Mouse (Mus musculus): ENCODE results near the gene 4833439L19Rik.

4833439L19Rik gene

DNA sequence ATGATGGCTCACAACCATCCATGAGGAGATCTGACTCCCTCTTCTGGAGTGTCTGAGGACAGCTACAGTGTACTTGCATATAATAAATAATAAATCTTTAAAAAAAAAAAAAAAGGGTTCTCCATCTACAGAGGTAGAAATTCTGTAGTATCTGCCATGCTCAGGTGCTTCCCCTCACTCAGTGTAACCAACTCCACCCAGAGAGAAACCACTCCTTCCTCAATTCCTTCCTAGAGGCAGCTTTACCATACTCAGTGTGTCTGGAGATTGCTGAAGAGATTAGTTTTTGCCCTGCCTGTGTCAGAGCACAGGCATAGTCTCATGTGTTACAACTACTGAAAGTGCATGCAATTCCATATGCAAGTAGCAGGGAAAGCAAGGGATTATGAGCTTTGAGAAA lies 33.1 kb downstream of the 4833439L19Rik start:
- DNase-seq (ENCODE audit: inconsistent age in 2 of 2, low spot score in 1 of 2) = no peak

DNA sequence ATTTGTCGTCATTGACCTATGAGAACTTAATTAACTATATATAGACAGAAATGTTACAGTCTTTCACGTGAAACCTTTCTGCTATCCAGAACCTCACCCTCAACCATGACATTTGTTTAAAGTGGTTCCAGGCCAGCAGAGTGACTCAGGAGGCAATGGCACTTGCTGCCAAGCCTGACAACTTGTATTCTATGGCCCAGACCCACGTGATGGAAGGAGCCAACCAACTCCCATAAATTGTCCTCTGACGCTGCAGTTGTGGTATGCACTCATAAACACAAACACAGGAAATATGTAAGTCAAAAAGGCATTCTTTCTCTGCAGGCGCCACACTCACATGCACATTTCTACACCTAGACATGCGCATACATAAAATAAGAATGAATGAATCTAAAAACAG lies 38.1 kb downstream of the 4833439L19Rik start:
- DNase-seq (ENCODE audit: inconsistent age in 2 of 2, low spot score in 1 of 2) = peak; percentile 64 to 81

DNA sequence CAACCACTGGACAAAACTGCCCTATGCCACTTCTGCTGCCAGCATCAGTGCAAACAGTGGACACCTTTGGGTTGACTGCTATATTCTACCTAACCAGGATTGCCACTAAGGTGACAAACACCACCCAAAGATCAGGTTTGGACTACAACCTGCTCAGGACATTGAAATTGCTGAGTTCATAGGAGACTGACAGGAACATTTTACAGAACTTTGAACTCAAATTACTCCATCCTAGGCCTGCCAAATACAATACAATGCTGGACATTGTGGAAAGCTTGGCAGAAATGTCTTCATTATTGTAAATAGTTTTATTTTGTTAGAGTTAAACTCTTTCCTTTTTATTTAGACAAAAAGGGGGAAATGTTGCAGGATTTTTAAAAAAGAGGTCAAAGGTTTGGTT lies 44.1 kb downstream of the 4833439L19Rik start:
- no peak for DNase-seq (ENCODE audit: inconsistent age in 2 of 2, low spot score in 1 of 2)

DNA sequence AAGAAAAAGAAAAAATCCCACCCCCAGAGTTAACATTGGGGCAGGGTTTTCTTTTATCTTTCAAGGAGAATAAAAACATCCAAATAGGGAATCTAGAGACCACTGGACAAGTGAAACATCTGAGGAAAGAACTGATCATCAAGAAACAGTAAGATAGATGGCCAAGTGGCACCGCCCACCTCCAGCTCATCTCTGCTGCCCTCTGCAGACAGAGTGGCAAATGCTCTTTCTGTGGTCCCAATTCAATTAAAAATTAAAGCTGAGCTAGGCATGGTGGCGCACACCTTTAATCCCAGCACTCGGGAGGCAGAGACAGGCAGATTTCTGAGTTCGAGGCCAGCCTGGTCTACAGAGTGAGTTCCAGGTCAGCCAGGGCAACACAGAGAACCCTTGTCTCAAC lies 45.0 kb downstream of the 4833439L19Rik start:
- DNase-seq (ENCODE audit: inconsistent age in 2 of 2, low spot score in 1 of 2) = peak; percentile 28 to 73

DNA sequence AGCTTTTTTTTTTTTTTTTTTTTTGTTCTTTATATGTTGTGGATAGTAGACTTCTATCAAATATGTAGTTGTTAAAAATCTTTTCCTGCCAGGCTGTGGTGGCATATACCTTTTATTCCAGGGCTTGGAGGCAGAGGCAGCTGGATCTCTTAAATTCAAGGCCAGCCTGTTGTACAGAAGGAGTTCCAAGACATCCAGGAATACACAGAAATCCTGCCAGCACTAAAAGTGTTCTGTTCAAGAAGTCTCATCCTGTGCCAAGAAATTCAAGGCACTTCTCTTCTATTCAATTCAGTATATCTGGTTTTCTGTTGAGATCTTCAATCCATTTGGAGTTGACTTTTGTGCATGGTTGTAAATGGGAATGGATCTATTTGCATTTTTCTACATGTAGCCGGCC lies 59.3 kb downstream of the 4833439L19Rik start:
- DNase-seq (ENCODE audit: inconsistent age in 2 of 2, low spot score in 1 of 2) = no peak

DNA sequence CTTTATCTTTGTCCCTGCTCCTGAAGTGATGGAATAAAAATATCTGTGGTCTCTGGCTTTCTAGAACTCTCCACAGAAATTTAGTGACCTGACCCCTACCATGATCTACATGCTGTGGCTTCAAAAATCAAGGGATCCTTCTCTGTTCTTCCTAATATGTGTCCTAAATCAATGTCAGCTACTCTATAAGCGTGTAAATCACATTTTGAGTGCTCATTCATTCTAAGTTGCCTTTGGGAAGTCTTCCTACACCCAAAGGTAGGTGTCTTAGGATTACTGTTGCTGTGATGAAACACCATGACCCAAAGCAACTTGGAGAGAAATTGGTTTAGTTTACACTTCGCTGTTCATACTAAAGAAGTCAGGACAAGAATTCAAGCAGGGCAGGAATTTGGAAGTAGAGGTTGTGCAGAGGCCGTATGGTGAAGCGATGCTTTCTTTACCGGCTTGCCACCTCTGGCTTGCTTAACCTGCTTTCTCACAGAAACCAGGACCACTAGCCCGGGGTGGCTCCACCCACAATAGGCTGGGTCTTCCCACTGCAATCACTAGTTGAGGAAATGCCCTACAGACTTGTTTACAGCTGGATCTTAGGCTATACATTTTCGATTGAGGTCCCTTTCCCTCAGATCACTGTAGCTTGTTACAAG lies 60.5 kb downstream of the 4833439L19Rik start:
- DNase-seq (ENCODE audit: inconsistent age in 2 of 2, low spot score in 1 of 2) = peak in 1 of 2 experiments; percentile 49

DNA sequence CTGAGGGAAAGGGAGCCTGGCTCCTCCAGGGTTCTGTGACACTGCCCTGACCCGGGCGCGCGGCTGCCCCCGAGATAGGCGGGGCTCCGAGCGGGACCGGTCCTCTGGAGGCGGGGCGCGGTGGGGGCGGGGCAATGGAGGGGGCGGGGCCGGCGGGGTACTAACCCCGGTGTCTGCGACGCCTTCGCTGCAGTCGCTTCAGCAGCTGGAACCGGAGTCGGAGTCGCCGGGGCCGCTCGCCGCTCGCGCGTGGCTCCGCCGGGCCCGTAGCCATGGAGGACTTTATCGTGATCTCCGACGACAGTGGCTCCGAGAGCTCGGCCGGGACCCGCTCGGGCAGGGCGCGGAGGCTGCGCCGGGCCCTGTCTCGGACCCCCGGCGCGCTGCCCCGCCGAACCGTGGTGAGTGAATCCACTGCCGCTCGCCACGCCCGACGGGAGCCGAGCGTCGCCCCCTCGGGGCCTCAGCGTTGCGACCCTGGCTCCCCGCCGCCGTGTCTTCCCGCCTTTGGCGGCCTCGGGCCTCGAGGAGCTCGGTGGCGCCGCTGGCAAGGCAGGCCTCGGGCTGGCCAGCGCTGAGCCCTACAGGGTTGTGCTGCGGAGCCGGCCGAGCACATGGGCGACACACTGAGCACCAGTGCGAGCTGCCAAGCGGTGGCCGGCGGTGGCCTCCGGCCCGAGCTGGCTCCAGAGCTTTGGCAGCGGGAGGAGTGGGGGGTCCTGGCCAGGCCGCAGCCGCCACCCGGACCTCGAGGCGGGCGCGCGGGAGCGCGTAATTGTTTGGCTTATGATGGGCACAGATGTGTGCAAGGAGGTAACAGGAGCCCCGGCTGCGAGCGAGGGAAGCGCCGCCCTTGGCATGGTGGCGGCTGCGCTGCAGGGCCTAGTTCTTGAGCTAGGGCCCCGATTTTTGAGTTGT lies 61.4 kb downstream of the 4833439L19Rik start, which contains the start of gene Simc1:
Gene Simc1, plus strand, starts transcription at position 176 of the 918 bp plus-strand sequence.
- peak; percentile 89 to 93 for DNase-seq (ENCODE audit: inconsistent age in 2 of 2, low spot score in 1 of 2)

DNA sequence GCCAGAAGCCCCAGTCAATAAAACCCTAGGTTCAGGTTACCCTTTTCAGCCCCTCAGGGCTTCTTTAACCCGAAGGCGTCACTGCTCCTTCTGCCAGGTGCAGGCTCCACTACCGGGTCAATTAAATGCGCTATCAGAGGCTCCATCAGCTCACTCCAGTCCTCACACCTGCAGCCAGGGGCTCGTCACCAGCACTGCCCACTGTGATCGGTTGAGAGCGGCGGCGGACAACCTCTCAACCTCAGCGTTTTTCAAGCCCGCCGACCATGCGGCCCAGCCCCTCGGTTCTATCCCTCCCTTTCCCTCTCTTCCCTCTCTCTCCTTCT lies 62.0 kb downstream of the 4833439L19Rik start:
- DNase-seq (ENCODE audit: inconsistent age in 2 of 2, low spot score in 1 of 2) = no peak

DNA sequence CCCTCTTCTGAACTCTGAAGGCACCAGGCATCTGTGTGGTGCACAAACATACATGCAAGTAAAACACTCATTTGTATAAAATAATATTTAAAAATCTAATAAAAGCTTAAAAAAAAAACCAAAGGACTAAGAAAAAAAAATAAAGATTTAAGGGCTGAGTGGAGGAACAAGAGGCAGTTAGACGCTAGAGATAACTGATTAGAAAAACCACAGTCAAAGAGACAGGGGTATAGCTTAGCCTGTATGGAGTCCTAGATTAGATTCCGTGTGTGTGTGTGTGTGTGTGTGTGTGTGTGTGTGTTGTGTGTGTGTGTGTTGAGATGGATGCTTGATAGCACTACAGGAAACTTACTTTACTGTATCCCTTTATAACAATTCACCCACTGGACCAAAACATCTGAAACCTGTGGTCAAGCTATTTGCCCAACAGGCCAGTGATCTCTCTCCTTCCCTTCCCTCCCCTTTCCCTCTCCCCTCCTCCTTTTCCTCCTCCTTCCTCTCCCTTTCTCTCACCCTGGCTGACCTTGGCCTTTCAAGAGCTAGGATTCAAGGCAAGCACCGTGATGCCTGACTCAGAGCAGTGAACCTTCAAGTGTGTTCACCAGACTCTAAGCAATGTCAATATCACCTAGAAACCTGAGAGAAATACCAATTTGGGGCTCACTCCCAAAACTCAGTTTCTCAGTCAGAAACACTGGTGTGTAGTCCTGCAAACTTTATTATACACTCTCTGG lies 63.1 kb downstream of the 4833439L19Rik start:
- peak; percentile 78 to 85 for DNase-seq (ENCODE audit: inconsistent age in 2 of 2, low spot score in 1 of 2)

DNA sequence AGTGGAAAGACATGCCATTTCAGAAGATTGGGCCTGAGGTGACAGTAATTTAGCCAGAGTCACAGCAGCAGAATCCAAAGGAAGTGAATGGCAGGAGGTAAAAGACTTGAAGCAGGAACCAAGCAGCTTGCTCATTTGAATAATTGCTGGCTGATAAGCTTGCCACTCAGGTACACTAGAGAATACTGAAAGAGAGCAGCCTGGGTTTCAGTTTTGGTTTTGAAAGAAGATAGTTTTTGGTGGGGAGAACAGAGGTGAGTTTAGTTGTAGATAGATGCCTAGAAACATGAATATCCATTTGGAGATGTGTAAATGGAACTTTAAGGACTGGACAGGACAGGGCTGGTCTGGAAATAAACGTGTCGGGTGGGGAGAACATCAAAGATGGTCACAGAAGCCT lies 63.9 kb downstream of the 4833439L19Rik start:
- DNase-seq (ENCODE audit: inconsistent age in 2 of 2, low spot score in 1 of 2) = no peak
